Mouse (Mus musculus) NIH3T3 (cell line): ENCODE results near the gene Yipf1.

Experiments used
- DNase-seq: peaks from one replicate; pipeline ENCODE4 v3.0.0-alpha.2; 2012; ENCODE audit warnings: low read depth

The Yipf1 gene

GRCm38 (mm10) chr4:107313690-107314478 lies at the start of gene Yipf1:
Gene Yipf1 (plus strand): TSS chr4:107314363.
- peak; percentile 95 for DNase-seq

DNA sequence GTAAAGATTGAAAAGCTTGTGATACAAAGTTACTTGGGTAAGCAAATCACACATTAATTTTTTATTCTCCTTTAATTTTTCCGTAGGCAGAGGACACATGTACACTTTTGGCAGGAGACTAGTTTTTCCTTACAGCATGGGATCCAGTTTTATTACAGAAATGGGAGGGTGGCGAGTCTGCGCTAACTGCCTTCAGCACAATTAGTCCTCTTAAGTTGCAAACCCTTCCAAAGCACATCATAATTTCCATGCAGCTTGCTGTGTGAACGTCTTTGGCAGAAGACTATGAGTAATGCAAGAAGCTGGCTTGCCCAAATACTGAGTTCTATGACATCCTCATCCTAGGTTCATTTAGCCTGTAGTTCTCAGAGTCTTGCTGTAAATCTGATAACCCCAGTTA lies 40.5 kb upstream of the Yipf1 start:
- DNase-seq, result no peak

- DNase-seq, result no peak
Measured at GRCm38 (mm10) chr4:107274511-107274910, 39.7 kb upstream of the Yipf1 start.

- no peak for DNase-seq
Measured at GRCm38 (mm10) chr4:107278188-107278707, 35.9 kb upstream of the Yipf1 start.

DNA sequence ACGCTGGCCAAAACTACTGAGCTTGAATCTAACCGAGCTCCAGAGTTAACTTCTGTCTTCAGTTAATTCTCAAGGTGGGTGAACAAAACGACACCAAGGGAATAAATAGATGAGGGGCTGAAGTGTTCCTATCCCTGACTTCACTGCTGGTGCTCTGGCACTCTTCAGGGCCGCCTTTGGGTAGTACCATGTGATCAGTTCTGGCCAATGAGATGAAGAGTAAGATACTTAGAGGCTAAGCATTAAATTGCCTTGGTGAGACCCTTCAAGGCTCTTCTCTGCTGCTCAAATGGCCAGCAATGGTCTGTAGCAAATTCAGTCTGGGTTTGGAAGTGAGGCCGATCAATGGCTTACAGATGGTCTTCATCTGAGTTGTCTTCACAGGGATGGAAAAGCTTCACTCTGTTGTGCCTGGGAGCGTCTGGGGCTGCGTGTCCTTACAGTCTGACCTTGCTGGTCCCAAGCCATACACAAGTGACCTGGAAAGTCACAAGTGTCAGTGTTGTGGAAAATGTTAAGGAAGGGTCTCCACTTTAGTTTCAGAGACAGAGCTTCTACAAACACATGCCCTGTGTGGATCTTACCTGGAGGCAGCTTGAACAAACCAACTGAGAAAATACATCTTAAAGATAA lies 33.2 kb upstream of the Yipf1 start:
- DNase-seq, result no peak

DNA sequence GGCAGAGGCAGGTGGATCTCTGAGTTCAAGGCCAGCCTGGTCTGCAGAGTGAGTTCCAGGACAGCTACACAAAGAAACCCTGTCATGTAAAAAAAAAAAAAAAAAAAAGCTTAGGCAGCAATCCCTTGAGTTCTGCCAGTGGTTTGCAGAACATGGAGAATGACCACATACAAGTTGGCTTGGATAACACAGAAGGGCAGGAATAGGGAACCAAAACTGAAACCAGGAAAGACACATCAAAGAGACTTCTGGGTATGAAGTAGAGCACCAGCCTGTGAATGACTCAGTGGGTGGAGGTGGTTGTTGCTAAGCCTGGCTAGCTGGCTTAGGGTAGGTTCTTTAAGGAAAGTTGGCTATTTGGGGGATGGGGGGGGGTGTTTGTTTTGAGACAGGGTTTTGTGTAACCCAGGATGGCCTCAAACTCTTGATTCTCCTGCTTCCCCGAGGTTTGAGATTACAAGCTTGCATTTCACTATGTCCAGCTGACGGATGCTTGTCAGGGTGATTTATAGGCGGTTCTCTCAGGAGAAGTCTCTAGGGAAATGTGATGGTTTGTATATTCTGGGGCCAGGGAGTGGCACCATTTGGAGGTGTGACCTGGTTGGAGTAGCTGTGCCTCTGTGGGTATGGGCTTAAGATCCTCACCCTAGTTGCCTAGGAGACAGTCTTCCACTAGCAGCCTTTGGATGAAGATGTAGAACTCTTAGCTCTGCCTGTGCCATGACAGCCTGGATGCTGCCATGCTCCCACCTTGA lies 28.5 kb upstream of the Yipf1 start:
- DNase-seq, result peak; percentile 61

DNA sequence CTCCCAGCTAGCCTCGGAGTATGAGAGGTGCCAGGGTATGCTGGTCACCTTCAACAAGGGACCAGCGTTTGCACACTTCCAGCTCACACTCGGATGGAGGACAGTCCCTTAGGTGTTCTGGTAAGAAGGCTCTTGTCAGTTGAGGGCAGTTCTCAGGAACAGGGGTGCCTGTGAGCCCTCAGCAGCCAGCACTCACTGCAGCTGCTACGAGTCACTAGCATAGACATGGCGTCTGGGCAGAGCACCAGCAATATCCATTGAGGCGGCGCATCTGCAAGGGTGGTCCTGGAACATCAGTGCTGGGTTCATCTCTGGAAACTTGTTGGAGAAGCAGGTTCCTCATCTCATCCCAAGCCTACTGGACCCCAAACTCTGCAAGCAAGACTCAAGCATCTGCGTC lies 27.8 kb upstream of the Yipf1 start:
- DNase-seq, result no peak

GRCm38 (mm10) chr4:107287517-107287916 lies 26.6 kb upstream of the Yipf1 start:
- no peak for DNase-seq

DNA sequence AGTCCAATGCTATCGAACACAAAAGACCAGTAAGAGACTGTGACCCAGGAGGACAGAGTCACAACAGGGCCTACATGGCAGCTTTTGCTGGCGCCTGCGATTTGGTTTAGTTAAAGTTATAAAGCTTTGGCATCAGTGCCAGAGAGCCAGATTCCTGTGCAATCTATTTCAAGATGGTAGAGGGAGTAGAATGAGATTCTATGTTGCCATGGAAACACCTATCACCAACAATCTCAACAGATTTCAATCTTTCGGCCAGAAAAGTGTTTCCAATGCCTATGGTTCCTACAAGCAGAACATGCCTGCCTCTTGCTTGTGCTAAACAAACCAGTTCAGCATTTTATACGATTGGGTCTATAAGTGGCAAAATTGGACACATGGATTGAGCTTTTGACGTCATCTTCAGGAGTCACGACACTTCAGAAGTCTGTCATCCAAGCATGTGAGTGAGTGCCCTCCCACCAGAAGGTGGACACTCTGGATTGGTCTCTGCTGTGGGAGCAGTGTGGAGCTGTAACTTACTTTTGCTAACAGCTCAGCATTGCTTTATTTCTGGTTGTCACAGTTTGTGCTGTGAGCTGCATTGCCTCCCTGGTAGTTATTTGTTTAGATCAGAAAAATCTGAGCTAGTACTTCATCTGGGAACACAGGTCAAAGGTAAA lies 22.4 kb upstream of the Yipf1 start:
- no peak for DNase-seq

DNA sequence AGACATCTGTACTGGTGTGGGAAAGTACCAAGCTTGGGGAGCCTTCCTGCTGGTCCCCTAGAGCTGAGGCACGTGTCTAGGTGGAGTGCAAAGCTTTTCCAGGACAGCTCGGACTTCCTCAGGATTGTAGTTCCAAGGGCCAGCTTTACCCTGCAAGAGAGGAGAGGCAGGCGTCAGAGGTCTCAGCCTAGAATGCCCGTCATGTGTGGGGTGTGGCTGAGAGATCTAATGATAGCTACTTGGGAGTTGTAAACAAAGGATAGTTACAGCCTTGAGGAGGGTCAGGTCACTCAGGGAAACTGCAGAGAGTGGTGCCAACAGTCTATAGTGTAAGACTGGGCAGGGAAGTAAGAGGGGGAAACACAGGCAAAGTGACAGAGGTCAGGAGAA lies 21.9 kb upstream of the Yipf1 start:
- no peak for DNase-seq

GRCm38 (mm10) chr4:107298071-107298606 lies 16.0 kb upstream of the Yipf1 start:
- DNase-seq, result no peak

DNA sequence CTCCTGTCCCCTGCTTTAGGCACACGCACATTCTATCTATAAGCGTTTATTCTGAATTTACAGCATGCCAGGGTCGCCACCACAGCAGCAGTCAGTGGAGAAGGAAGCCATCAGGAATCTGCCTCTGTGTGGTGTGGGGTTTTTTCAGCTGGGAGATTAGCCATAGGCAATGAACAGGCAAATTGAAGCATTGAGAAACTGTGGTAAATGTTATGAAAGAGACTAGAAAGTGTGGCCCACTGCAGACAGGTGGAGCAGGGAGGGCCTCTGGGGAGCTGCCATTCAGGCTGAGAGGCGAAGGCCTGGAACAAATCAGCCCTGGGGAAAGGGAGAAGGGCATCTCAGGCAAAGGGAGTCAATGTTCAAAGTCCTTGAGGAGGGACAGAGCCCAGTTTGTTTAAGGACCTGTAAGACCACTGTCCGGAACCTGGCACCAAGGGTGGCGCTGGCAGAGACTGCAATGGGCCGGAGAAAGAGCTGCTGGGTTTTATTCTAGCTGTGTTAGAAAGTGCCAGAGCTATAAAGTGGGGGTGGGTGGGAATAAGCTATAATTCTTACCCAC lies 14.3 kb upstream of the Yipf1 start:
- DNase-seq, result no peak

GRCm38 (mm10) chr4:107300371-107300770 lies 13.8 kb upstream of the Yipf1 start:
- no peak for DNase-seq

DNA sequence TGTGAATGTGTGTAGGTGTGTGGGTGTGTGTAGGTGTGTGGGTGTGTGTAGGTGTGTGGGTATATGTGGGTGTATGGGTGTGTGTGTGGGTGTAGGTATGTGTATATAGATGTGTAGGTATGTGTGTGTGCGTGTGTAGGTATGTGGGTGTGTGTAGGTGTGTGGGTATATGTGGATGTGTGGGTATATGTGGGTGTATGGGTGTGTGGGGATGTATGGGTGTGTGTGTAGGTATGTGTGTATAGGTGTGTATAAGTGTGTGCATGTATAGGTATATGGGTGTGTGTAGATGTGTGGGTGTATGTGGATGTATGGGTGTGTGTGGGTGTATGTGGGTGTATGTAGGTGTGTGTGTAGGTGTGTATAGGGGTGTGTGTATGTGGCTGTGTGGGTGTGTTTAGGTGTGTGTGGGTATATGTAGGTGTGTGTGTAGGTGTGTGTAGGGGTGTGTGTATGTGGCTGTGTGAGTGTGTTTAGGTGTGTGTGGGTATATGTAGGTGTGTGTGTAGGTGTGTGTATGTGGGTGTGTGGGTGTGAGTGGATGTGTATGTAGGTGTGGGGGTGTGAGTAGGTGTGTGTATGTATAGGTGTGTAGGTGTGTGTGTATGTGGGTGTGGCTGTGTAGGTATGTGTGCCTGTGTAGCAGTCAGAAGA lies 13.1 kb upstream of the Yipf1 start:
- DNase-seq, result no peak

GRCm38 (mm10) chr4:107302221-107302620 lies 11.9 kb upstream of the Yipf1 start:
- DNase-seq, result no peak

DNA sequence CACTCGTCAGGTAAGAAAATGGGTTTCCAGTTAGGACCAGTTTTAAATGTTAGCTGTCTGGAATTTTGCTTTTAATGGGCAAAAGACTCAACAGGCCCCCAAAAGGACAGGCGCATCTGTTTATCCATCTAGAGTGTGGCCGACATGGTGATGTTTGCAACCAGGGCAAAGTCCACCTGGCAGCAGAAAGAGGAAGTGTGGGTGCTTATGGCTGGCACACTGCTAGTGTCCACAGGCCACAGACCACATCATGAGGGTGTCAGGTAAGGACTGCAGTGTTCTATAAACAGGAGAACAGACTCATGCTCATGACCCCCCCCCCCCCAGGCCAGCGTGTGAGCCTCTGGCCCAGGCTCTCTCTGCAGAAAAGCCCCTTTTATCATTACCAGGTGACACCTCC lies 11.3 kb upstream of the Yipf1 start:
- no peak for DNase-seq

GRCm38 (mm10) chr4:107303531-107303930 lies 10.6 kb upstream of the Yipf1 start:
- DNase-seq, result no peak

DNA sequence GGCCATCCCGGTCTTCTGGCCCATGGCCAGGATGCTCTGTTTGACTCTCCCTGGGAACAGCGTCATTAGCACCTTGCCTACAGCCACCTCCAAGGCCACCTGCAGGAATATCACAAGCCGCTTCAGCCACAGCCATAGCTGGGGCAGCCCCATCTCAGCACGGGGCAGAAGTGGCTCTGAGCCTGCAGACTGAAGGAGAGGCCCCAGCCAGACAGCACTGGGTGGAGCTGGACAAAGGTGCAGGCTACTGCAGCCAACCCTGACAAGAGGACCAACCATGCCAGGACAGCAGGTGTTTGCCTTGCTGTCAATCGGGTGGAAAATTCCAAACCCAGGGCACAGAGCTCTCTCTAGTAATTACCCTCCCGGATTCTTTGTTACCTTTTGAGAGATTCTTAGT lies 7.2 kb upstream of the Yipf1 start, which contains the start of gene Dio1:
Gene Dio1 (minus strand): TSS at position 204 of the 400 bp plus-strand sequence.
- no peak for DNase-seq

DNA sequence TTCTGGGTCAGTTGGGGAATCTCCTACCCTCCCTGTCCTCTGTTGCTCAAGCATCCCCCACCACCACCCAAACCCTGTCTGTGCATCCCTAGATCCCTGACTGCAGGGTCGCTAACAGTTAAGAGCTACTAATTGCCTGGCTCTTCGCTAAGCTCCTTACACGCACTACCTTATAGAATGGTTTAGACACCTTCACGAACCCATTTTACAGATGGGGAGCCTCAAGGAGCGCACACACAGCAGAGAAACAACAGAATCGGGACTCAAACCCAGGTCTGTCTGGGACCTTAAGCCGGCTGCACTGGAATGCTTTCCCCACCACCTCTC lies 279 bp downstream of the Yipf1 start:
- no peak for DNase-seq

DNA sequence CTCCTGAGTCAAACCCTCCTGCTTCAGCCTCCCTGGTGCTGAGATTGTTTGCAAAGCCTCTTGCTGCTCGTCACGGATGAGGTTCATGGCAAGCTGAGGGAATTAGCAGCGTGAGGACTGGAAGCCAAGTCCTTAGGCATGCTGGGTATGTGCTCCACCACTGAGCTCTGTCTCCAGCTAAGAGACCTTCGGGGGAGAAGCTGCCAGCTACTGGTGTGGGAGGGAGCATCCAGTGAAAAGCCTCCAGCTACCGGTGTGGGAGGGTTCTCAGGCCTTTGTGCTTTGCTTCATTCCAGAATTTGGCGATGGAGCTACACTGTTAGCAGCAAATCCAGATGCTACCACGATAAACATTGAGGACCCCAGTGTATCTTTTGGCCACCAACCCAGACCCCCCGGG lies 4.5 kb downstream of the Yipf1 start:
- DNase-seq, result no peak

- DNase-seq, result no peak
Measured at GRCm38 (mm10) chr4:107321041-107321440, 6.9 kb downstream of the Yipf1 start.
